Mouse (Mus musculus): ENCODE results near the gene Slc7a4. TPM values are rescaled to one million over a fixed set of nuclear protein-coding genes. Genes with fewer than 3 reads are reported as not detected.

The Slc7a4 gene
- total and polyA plus RNA-seq, 2 experiments from 2014 or later = 45.7 to 69.7 TPM

DNA sequence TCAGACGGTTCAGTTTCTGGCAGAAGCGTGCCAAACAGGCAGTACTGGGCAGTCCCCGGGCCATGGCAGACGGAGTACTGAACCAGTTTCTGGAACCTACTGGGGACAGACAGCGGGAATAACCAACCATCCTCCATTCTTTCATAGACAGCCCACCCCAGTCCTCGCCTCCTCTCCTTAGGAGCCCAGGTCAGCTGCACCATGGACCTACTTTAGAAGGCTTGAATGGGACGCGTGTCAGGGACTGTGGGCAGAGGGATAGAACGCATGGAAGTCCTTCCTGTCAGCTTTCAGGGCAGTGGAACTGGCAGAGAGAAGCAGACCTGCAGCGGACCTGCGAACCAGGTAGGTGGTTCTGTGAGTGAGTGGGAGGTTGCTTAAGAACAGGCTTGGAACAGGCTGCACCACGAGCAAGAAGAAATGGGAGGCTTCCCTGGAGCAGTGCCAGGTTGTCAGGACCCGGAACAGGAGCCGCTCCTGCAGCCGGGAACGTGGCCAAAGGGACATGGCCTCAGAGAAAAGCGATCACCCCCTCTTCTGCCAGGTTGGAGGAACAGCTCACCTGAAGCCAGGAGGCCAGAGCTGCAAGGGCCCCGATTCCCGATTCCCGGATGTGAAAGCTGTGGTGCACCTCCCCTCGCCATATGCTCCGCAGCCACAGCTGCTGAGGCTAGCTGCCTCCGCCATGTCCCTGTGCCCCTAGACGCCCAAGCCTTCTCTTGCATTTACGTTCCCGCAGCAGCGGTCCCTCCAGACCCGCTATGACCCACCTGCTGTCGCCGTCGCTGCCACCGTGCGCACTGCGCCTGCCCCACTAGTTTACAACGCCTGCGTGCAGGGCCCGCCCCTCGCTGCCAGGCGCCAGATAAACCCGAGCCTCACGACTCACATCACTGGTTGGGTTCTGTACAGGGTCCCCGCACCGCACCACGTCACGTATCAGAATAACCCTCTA, 6.9 kb downstream of the Slc7a4 start:
- peak; percentile 92 for ATAC-seq (ENCODE audit: low FRiP score)
- peak overlapping the region; percentile 75 for H3K9ac ChIP-seq (replicated peaks; ENCODE audit: low read length, poor library complexity, severe bottlenecking)
- 0 out of 2 replicates have a peak, but pooled peaks cover 3% of the 10 kb centered on the region for H3K36me3 ChIP-seq (ENCODE audit: insufficient read depth, low read length)
- 14% methylated on average over 45 of the region's 45 CpGs for WGBS
- no peaks in the 10 kb centered on the region for H3K9me3 ChIP-seq (ENCODE audit: low read length)
- peak overlapping the region; percentile 56 for H3K4me3 ChIP-seq (ENCODE audit: low read depth, low read length)
- peaks cover 8% of the 10 kb centered on the region; the same call in 1 of the 2 replicates for H3K4me1 ChIP-seq (ENCODE audit: insufficient read depth, low read length)
- peak; percentile 73 for DNase-seq (ENCODE audit: low spot score)
- H3K27me3 ChIP-seq (ENCODE audit: insufficient read depth, low read length) = no peaks in the 10 kb centered on the region
- H3K4me2 ChIP-seq (ENCODE audit: low read depth, low read length, poor library complexity, severe bottlenecking) = peak overlapping the region; percentile 80
- TF ChIP-seq CTCF (IDR thresholded peaks at IDR 0.05) = no peak; the same call in 1 of the 2 replicates
- peak overlapping the region; percentile 79 for H3K27ac ChIP-seq (ENCODE audit: low read depth, low read length)

DNA sequence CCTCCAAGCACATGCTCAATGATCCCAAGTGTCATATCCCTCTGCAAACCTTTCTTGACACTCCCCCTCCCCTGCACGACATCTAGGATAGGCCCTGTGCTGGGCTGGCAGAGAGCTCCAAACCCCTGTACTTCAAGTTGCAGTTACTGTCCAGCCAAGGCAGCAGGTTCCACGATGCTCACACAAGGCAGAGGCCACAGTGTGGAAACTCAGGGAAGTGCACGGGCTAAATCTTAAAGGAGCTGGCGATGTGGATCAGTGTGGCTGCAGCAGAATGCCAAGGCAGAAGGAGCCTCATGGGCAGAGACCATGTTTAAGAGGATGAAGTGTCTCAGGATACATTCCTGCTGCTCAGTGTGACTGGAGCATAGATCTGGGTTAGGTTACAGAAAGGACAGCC, 16.8 kb downstream of the Slc7a4 start:
- Histone ChIP-seq H3K27me3 (ENCODE audit: insufficient read depth, low read length) (no peaks in the 10 kb centered on the region), H3K4me2 (ENCODE audit: low read depth, low read length, poor library complexity, severe bottlenecking) (no peak overlapping the region), H3K27ac (ENCODE audit: low read depth, low read length) (no peak overlapping the region), H3K9ac (replicated peaks; ENCODE audit: low read length, poor library complexity, severe bottlenecking) (no peak overlapping the region), H3K4me3 (ENCODE audit: low read depth, low read length) (no peak overlapping the region), H3K9me3 (ENCODE audit: low read length) (no peaks in the 10 kb centered on the region), H3K4me1 (ENCODE audit: insufficient read depth, low read length) (0 out of 2 replicates have a peak, but pooled peaks cover 7% of the 10 kb centered on the region), H3K36me3 (ENCODE audit: insufficient read depth, low read length) (no peaks in the 10 kb centered on the region)
- DNase-seq (ENCODE audit: low spot score) = peak; percentile 17
- peak; percentile 47 for TF ChIP-seq CTCF (IDR thresholded peaks at IDR 0.05)
- ATAC-seq (ENCODE audit: low FRiP score) = no peak
- WGBS = 24% methylated on average over 4 of the region's 4 CpGs

DNA sequence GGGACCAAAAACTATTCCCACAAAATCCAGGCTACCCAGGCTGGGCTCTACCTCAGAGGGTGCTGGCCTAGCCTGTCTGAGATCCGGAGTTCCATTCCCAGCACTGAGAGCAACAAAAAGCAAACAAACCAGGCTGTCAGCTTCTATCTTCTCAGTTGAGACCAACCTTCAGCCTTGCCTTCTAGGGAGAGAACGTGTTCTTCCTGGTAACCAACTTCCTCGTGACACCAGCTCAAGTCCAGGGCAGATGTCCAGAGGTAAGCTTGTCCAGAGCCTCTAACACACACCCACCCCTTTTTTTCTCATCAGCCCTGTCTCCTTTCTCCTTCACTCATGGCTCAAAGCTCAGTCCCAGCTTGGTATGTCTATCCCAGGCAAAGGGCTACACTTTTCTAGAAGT, 18.2 kb downstream of the Slc7a4 start:
- Histone ChIP-seq H3K36me3 (ENCODE audit: insufficient read depth, low read length) (no peaks in the 10 kb centered on the region), H3K4me1 (ENCODE audit: insufficient read depth, low read length) (0 out of 2 replicates have a peak, but pooled peaks cover 7% of the 10 kb centered on the region), H3K4me2 (ENCODE audit: low read depth, low read length, poor library complexity, severe bottlenecking) (no peak overlapping the region), H3K9ac (replicated peaks; ENCODE audit: low read length, poor library complexity, severe bottlenecking) (no peak overlapping the region), H3K9me3 (ENCODE audit: low read length) (no peaks in the 10 kb centered on the region), H3K27me3 (ENCODE audit: insufficient read depth, low read length) (peaks cover 5% of the 10 kb centered on the region; the same call in 1 of the 2 replicates), H3K27ac (ENCODE audit: low read depth, low read length) (no peak overlapping the region), H3K4me3 (ENCODE audit: low read depth, low read length) (no peak overlapping the region)
- DNase-seq (ENCODE audit: low spot score) (no peak), ATAC-seq (ENCODE audit: low FRiP score) (no peak)
- WGBS = 75% methylated on average over 3 of the region's 3 CpGs
- no peak for TF ChIP-seq CTCF (IDR thresholded peaks at IDR 0.05)

DNA sequence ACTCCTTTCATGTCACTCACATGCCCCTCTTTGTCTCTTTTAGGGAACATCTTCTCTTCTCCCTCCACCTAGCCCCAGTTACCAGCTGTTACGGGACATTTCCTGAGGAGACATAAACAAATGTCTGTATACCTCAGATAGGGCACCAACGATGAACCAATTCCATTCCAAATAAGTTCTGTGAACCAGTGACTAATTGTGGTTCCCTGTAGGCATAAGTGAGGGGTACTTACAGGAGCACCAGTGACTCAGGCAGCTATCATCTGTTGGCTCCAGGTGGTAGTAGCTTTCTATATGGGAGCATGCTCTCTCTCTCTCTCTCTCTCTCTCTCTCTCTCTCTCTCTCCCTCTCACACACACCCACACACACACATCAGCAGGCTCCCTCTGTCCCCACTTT, 18.8 kb downstream of the Slc7a4 start:
- Histone ChIP-seq H3K9me3 (ENCODE audit: low read length) (no peaks in the 10 kb centered on the region), H3K4me2 (ENCODE audit: low read depth, low read length, poor library complexity, severe bottlenecking) (no peak overlapping the region), H3K4me1 (ENCODE audit: insufficient read depth, low read length) (0 out of 2 replicates have a peak, but pooled peaks cover 7% of the 10 kb centered on the region), H3K9ac (replicated peaks; ENCODE audit: low read length, poor library complexity, severe bottlenecking) (no peak overlapping the region), H3K27me3 (ENCODE audit: insufficient read depth, low read length) (peaks cover 5% of the 10 kb centered on the region; the same call in 1 of the 2 replicates), H3K4me3 (ENCODE audit: low read depth, low read length) (no peak overlapping the region), H3K27ac (ENCODE audit: low read depth, low read length) (no peak overlapping the region), H3K36me3 (ENCODE audit: insufficient read depth, low read length) (no peaks in the 10 kb centered on the region)
- TF ChIP-seq CTCF (IDR thresholded peaks at IDR 0.05) = no peak
- ATAC-seq (ENCODE audit: low FRiP score) = no peak
- 82% methylated on average over 2 of the region's 2 CpGs for WGBS
- DNase-seq (ENCODE audit: low spot score) = no peak

DNA sequence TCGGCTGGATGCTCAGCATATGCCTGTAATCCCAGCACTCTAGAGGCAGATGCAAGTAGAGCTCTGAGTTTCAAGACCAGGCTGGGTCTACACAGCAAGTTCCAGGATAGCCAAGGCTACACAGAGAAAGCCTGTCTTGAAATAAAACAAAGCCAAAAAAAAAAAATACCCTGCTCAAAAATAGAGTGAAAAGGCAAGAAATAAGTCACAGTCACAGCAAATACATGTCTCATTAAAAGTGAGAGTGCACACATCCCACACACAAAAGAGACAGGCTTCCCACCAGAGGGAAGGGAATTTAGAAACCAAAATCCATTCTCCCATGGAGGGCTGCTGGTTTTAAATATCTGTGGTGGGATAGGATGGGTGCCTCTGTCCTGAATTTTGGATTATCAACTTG, 19.4 kb downstream of the Slc7a4 start:
- DNase-seq (ENCODE audit: low spot score) (no peak), ATAC-seq (ENCODE audit: low FRiP score) (no peak)
- Histone ChIP-seq H3K9me3 (ENCODE audit: low read length) (no peaks in the 10 kb centered on the region), H3K9ac (replicated peaks; ENCODE audit: low read length, poor library complexity, severe bottlenecking) (no peak overlapping the region), H3K36me3 (ENCODE audit: insufficient read depth, low read length) (no peaks in the 10 kb centered on the region), H3K4me1 (ENCODE audit: insufficient read depth, low read length) (0 out of 2 replicates have a peak, but pooled peaks cover 7% of the 10 kb centered on the region), H3K27me3 (ENCODE audit: insufficient read depth, low read length) (peaks cover 5% of the 10 kb centered on the region; the same call in 1 of the 2 replicates), H3K4me2 (ENCODE audit: low read depth, low read length, poor library complexity, severe bottlenecking) (no peak overlapping the region), H3K27ac (ENCODE audit: low read depth, low read length) (no peak overlapping the region), H3K4me3 (ENCODE audit: low read depth, low read length) (no peak overlapping the region)
- no peak for TF ChIP-seq CTCF (IDR thresholded peaks at IDR 0.05)
- WGBS = 37% methylated on average over 1 of the region's 1 CpGs

Measured in midbrain, postnatal 0 days (tissue).